Mouse (Mus musculus) adrenal gland (tissue): ENCODE data around the gene Erbb4.

Experiments used
- intact Hi-C: fragments of 180-260 bp; cut with DNase I; formaldehyde crosslinking; loops from one replicate; pipeline ENCODE4 v1.15.1; 2025
- long read RNA-seq, 2 experiments: library from polyadenylated mRNA; unstranded; transcript quantifications; one replicate each; pipeline ENCODE4 v2.0.0; 2020; ENCODE audit warnings: borderline replicate concordance in 1 of 2; ENCODE audit not compliant: insufficient replicate concordance in 1 of 2

The Erbb4 gene
- long read RNA-seq, experiment 1: 0 reads
- long read RNA-seq, experiment 2: 0 reads

GRCm38 (mm10) chr1:69107485-69108158 lies at the start of gene Erbb4:
TSS of gene Erbb4 (minus strand) at chr1:69108059.
- intact Hi-C loops: no loop called here

GRCm38 (mm10) chr1:69157346-69157745 lies 49.5 kb upstream of the Erbb4 start:
- intact Hi-C loops: no loop called here

- intact Hi-C loops: no loop called here
These were observed 33.5 kb upstream of the Erbb4 start for GRCm38 (mm10) chr1:69141341-69141740.

GRCm38 (mm10) chr1:69139519-69139868 lies 31.6 kb upstream of the Erbb4 start:
- intact Hi-C loops: loop anchor here (2.0 to 5.0 kb wide), 2 partner anchors 1033 to 1497 kb away; no protein-coding TSS in a partner anchor

- intact Hi-C loops: loop anchor here (2.0 to 5.0 kb wide), 2 partner anchors 1032 to 1497 kb away; no protein-coding TSS in a partner anchor
These were observed 31.1 kb upstream of the Erbb4 start for GRCm38 (mm10) chr1:69138856-69139518.

GRCm38 (mm10) chr1:69124147-69124848 lies 16.4 kb upstream of the Erbb4 start:
- intact Hi-C loops: no loop called here

- intact Hi-C loops: no loop called here
These were observed 10.5 kb upstream of the Erbb4 start for GRCm38 (mm10) chr1:69118249-69118938.

GRCm38 (mm10) chr1:69108159-69108925 lies 483 bp upstream of the Erbb4 start:
- intact Hi-C loops: no loop called here

GRCm38 (mm10) chr1:69106937-69107461 lies 860 bp downstream of the Erbb4 start:
- intact Hi-C loops: no loop called here

GRCm38 (mm10) chr1:69106322-69106761 lies 1.5 kb downstream of the Erbb4 start:
- intact Hi-C loops: no loop called here

GRCm38 (mm10) chr1:69105493-69106321 lies 2.2 kb downstream of the Erbb4 start:
- intact Hi-C loops: no loop called here

- intact Hi-C loops: no loop called here
These were observed 2.8 kb downstream of the Erbb4 start for GRCm38 (mm10) chr1:69105096-69105492.

GRCm38 (mm10) chr1:69103211-69103706 lies 4.6 kb downstream of the Erbb4 start:
- intact Hi-C loops: no loop called here

- intact Hi-C loops: no loop called here
These were observed 6.2 kb downstream of the Erbb4 start for GRCm38 (mm10) chr1:69101670-69102069.

- intact Hi-C loops: no loop called here
These were observed 14.8 kb downstream of the Erbb4 start for GRCm38 (mm10) chr1:69093052-69093451.

GRCm38 (mm10) chr1:69089331-69089730 lies 18.5 kb downstream of the Erbb4 start:
- intact Hi-C loops: no loop called here

- intact Hi-C loops: no loop called here
These were observed 22.1 kb downstream of the Erbb4 start for GRCm38 (mm10) chr1:69085753-69086152.

- intact Hi-C loops: no loop called here
These were observed 58.9 kb downstream of the Erbb4 start for GRCm38 (mm10) chr1:69048918-69049317.

GRCm38 (mm10) chr1:69046228-69046978 lies 61.5 kb downstream of the Erbb4 start:
- intact Hi-C loops: no loop called here
